Mouse (Mus musculus): ENCODE data around the gene Zfp341. TPM values are rescaled to one million over a fixed set of nuclear protein-coding genes. Genes with fewer than 3 reads are reported as not detected.

Gene Zfp341
- 10 to 100 TPM in 1 of 2 experiments, 1 to 10 TPM in 1; 9.4 to 10.6 TPM for total RNA-seq (2021)
- long read RNA-seq, partial matches to known transcripts, result 1 of 2 reads
- long read RNA-seq, other reads (novel, unspliced or antisense), result 0 of 2 reads

- DNase-seq (ENCODE audit: low spot score in 2 of 2), result peak; percentile 82 to 92
These were observed at the start of gene Zfp341, which contains the start of gene 4930519P11Rik for GRCm38 (mm10) chr2:154613118-154614115. Zfp341 (plus strand) TSS chr2:154613297. 4930519P11Rik (minus strand) TSS chr2:154613437.

- DNase-seq (ENCODE audit: low spot score in 2 of 2), result no peak
These were observed 49.4 kb upstream of the Zfp341 start for GRCm38 (mm10) chr2:154563612-154564170.

- DNase-seq (ENCODE audit: low spot score in 2 of 2), result no peak
These were observed 47.5 kb upstream of the Zfp341 start for GRCm38 (mm10) chr2:154565562-154565961.

- DNase-seq (ENCODE audit: low spot score in 2 of 2), result no peak
These were observed 46.5 kb upstream of the Zfp341 start for GRCm38 (mm10) chr2:154566641-154567040.

- DNase-seq (ENCODE audit: low spot score in 2 of 2), result no peak
These were observed 45.3 kb upstream of the Zfp341 start for GRCm38 (mm10) chr2:154567766-154568165.

- DNase-seq (ENCODE audit: low spot score in 2 of 2), result no peak
These were observed 44.6 kb upstream of the Zfp341 start for GRCm38 (mm10) chr2:154568329-154569070.

- DNase-seq (ENCODE audit: low spot score in 2 of 2), result peak in 1 of 2 experiments; percentile 36
These were observed 43.9 kb upstream of the Zfp341 start for GRCm38 (mm10) chr2:154569071-154569748.

GRCm38 (mm10) chr2:154569836-154570286 is 43.2 kb upstream of the Zfp341 start, which contains the start of gene E2f1:
E2f1 (minus strand) TSS chr2:154569892.
- peak; percentile 86 to 93 for DNase-seq (ENCODE audit: low spot score in 2 of 2)

- no peak for DNase-seq (ENCODE audit: low spot score in 2 of 2)
These were observed 42.4 kb upstream of the Zfp341 start for GRCm38 (mm10) chr2:154570666-154571065.

- no peak for DNase-seq (ENCODE audit: low spot score in 2 of 2)
These were observed 41.8 kb upstream of the Zfp341 start for GRCm38 (mm10) chr2:154571266-154571665.

GRCm38 (mm10) chr2:154571976-154572375 is 41.1 kb upstream of the Zfp341 start:
- peak in 1 of 2 experiments; percentile 34 for DNase-seq (ENCODE audit: low spot score in 2 of 2)

GRCm38 (mm10) chr2:154572996-154573395 is 40.1 kb upstream of the Zfp341 start:
- no peak for DNase-seq (ENCODE audit: low spot score in 2 of 2)

- DNase-seq (ENCODE audit: low spot score in 2 of 2), result no peak
These were observed 38.8 kb upstream of the Zfp341 start for GRCm38 (mm10) chr2:154574271-154574670.

GRCm38 (mm10) chr2:154576876-154577743 is 36.0 kb upstream of the Zfp341 start:
- DNase-seq (ENCODE audit: low spot score in 2 of 2), result no peak

GRCm38 (mm10) chr2:154577744-154578067 is 35.4 kb upstream of the Zfp341 start:
- DNase-seq (ENCODE audit: low spot score in 2 of 2), result no peak

- DNase-seq (ENCODE audit: low spot score in 2 of 2), result no peak
These were observed 32.5 kb upstream of the Zfp341 start for GRCm38 (mm10) chr2:154580586-154580985.

GRCm38 (mm10) chr2:154581421-154581820 is 31.7 kb upstream of the Zfp341 start:
- DNase-seq (ENCODE audit: low spot score in 2 of 2), result no peak

- peak; percentile 95 to 97 for DNase-seq (ENCODE audit: low spot score in 2 of 2)
These were observed 28.9 kb upstream of the Zfp341 start for GRCm38 (mm10) chr2:154583906-154584872.

Measured in layer of hippocampus, adult 18-20 months (tissue).